19 mouse cellular contexts compared by ENCODE assay signal in the genomic region with DNA sequence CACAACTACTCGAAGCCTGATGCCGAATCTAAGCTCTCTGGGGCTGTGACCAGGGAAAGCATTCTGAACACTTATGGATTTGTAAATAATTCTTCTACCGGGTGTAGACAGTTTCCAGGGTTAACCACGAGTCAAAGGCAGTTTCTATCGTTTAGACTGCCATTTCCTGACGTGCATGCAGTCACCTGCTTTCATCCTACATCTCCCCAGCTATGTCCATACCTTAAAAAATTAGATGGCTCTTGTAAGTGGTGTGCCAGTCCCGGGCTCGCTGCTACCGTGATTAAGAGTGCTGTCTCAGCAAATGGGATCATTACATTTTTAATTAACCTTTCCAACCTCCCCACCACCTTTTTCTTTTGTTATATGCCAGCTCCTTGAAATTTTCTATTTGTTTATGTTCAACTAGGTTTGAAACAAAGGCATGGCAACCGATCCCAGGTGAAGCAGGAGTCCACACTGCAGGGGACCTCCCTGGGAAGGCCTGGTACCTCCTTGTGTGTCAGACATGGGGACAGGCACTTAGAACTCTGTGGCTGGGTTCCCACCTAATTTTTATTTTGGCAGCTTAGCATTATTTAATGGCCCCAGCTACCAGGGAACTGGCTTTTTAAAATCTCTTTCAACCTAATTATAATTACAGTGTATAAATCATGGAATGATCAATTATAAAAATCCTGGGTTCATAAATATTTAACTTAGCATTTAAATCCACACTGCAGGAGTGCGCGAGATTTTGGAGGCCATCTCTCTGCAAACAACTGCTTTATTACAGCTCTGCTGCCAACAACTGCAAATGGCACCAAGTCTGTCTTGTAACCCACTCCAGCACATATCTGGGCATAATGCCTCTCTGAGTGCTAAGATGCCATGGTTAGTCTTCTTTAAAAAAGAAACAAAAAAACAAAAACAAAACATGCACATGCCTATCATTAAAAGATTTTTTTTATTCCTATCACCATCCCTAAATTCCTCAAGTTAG.
DNase-seq lines count a peak whose midpoint lies in the region; ATAC-seq and TF ChIP-seq lines count a peak whose summit lies in the region.
"Had no signal": no experiment of that assay in that cellular context is flagged by ENCODE, and none has a peak within 500 bp of the region (broad histone marks: within the 10 kb centered on the region; RNA-seq: fewer than 3 reads in every experiment).

No protein-coding gene starts in this region.

- H3K9ac ChIP-seq in neural tube, embryonic 11.5 days (ENCODE audit: low read length), result no peak overlapping the region
- no peak overlapping the region for H3K9ac ChIP-seq in midbrain, embryonic 14.5 days (replicated peaks; ENCODE audit: low read length)
- H3K9ac ChIP-seq: intestine, embryonic 15.5 days; liver, postnatal 0 days had no signal

- H3K27ac ChIP-seq in gastrocnemius, adult 2 months, result peak overlapping the region; percentile 31; the same call in 1 of the 2 replicates
- peak overlapping the region; percentile 42 for H3K27ac ChIP-seq in neural tube, embryonic 11.5 days (ENCODE audit: low read depth, low read length)
- H3K27ac ChIP-seq in midbrain, embryonic 14.5 days (replicated peaks; ENCODE audit: low read depth, low read length), result peak overlapping the region; percentile 70
- no peak overlapping the region for H3K27ac ChIP-seq in left cerebral cortex, adult 2 months
- H3K27ac ChIP-seq: heart, embryonic 10.5 days; intestine, embryonic 15.5 days had no signal

- DNase-seq in gastrocnemius, adult 2 months, result peak; percentile 31
- DNase-seq in gastrocnemius, postnatal 10 days, result no peak
- no peak for DNase-seq in neural tube, embryonic 11.5 days (ENCODE audit: low spot score)
- no peak for DNase-seq in neural tube, embryonic 10.5 days (ENCODE audit: extremely low spot score, low spot score)
- DNase-seq in midbrain, embryonic 14.5 days, result peak; percentile 45
- no peak for DNase-seq in right cerebral cortex, postnatal 4 days
- DNase-seq in left cerebral cortex, adult 2 months (ENCODE audit: extremely low spot score in 1 of 2, low spot score in 2 of 2), result no peak
- DNase-seq: adrenal gland, postnatal 25 days; cerebellum, adult 9-11 months; gastrocnemius, postnatal 14 days; heart, postnatal 10 days; kidney, postnatal 14 days; liver, postnatal 0 days; thymus, postnatal 25 days had no signal

- peaks cover 7% of the 10 kb centered on the region for H3K4me1 ChIP-seq in neural tube, embryonic 11.5 days (ENCODE audit: control insufficient read depth, insufficient read depth, low read length)
- H3K4me1 ChIP-seq in midbrain, embryonic 14.5 days (ENCODE audit: control insufficient read depth, insufficient read depth, low read length), result peaks cover 16% of the 10 kb centered on the region; the same call in 1 of the 2 replicates
- H3K4me1 ChIP-seq: heart, embryonic 10.5 days; intestine, embryonic 15.5 days had no signal

- ATAC-seq in neural tube, embryonic 11.5 days (ENCODE audit: insufficient read depth, low FRiP score, low TSS enrichment), result no peak
- no peak for ATAC-seq in midbrain, embryonic 14.5 days (ENCODE audit: low FRiP score, low TSS enrichment)
- ATAC-seq in monocyte, adult 5-6 weeks (replicated peaks; ENCODE audit: insufficient number of reproducible peaks, low FRiP score, low TSS enrichment, poor library complexity, severe bottlenecking), result no peak
- ATAC-seq: activated CD4-positive, CD25-positive, alpha-beta regulatory T cell, adult 4 months; intestine, embryonic 15.5 days; liver, postnatal 0 days; Patski had no signal

- no peaks in the 10 kb centered on the region for H3K27me3 ChIP-seq in neural tube, embryonic 11.5 days (ENCODE audit: control insufficient read depth, insufficient read depth, low read length)
- no peaks in the 10 kb centered on the region for H3K27me3 ChIP-seq in midbrain, embryonic 14.5 days (ENCODE audit: control insufficient read depth, insufficient read depth, low read length)
- H3K27me3 ChIP-seq: intestine, embryonic 15.5 days; Patski had no signal

- H3K36me3 ChIP-seq in neural tube, embryonic 11.5 days (ENCODE audit: control insufficient read depth, insufficient read depth, low read length), result no peaks in the 10 kb centered on the region
- H3K36me3 ChIP-seq in midbrain, embryonic 14.5 days (ENCODE audit: control insufficient read depth, insufficient read depth, low read length), result no peaks in the 10 kb centered on the region
- H3K36me3 ChIP-seq: intestine, embryonic 15.5 days had no signal

- H3K4me3 ChIP-seq in gastrocnemius, adult 2 months, result peak overlapping the region; percentile 49; the same call in 1 of the 2 replicates
- H3K4me3 ChIP-seq in neural tube, embryonic 11.5 days (ENCODE audit: low read depth, low read length), result no peak overlapping the region
- H3K4me3 ChIP-seq in midbrain, embryonic 14.5 days (replicated peaks; ENCODE audit: low read depth, low read length), result no peak overlapping the region
- H3K4me3 ChIP-seq in left cerebral cortex, adult 2 months, result no peak overlapping the region
- H3K4me3 ChIP-seq: heart, embryonic 10.5 days; intestine, embryonic 15.5 days had no signal

- intact Hi-C loops in gastrocnemius, adult 2 months (cut with DNase I), result loop anchor here (2.0 kb wide), 1 partner anchor 14 kb away; no protein-coding TSS in a partner anchor
- intact Hi-C loops in left cerebral cortex, adult 2 months (cut with DNase I), result no loop called here

- WGBS in neural tube, embryonic 11.5 days, result 63% methylated on average over 12 of the region's 12 CpGs
- 49% methylated on average over 12 of the region's 12 CpGs for WGBS in midbrain, embryonic 14.5 days

- H3K4me2 ChIP-seq in neural tube, embryonic 11.5 days (ENCODE audit: low read depth), result no peak overlapping the region
- no peak overlapping the region for H3K4me2 ChIP-seq in midbrain, embryonic 14.5 days (ENCODE audit: low read length)
- H3K4me2 ChIP-seq: intestine, embryonic 15.5 days had no signal

- TF ChIP-seq CTCF in gastrocnemius, adult 2 months (IDR thresholded peaks at IDR 0.05), result no peak
- no peak for TF ChIP-seq CTCF in left cerebral cortex, adult 2 months (IDR thresholded peaks at IDR 0.05)

- peaks cover 7% of the 10 kb centered on the region; the same call in 1 of the 2 replicates for H3K9me3 ChIP-seq in neural tube, embryonic 11.5 days (ENCODE audit: control insufficient read depth, low read length)
- peaks cover 7% of the 10 kb centered on the region; the same call in 1 of the 2 replicates for H3K9me3 ChIP-seq in midbrain, embryonic 14.5 days (ENCODE audit: control insufficient read depth, low read length)
- H3K9me3 ChIP-seq: intestine, embryonic 15.5 days had no signal

Comparison
In these comparisons a context has a peak if more than half of its experiments do, and no peak if none do; other contexts are left out.
1. DNase-seq: peak in gastrocnemius, adult 2 months (single experiment) and midbrain, embryonic 14.5 days (single experiment); none in gastrocnemius, postnatal 10 days (single experiment), neural tube, embryonic 11.5 days (single experiment), neural tube, embryonic 10.5 days (single experiment), right cerebral cortex, postnatal 4 days (single experiment) and left cerebral cortex, adult 2 months (0 of 2).